Mouse (Mus musculus): ENCODE data around the gene Tnks2. TPM values are rescaled to one million over a fixed set of nuclear protein-coding genes. Genes with fewer than 3 reads are reported as not detected.
A peak's percentile ranks its signal among the peaks of the same experiment; 100 is the strongest.

The Tnks2 gene
- total and polyA plus RNA-seq, 3 experiments, result 25.3 to 143 (median 136) TPM

DNA sequence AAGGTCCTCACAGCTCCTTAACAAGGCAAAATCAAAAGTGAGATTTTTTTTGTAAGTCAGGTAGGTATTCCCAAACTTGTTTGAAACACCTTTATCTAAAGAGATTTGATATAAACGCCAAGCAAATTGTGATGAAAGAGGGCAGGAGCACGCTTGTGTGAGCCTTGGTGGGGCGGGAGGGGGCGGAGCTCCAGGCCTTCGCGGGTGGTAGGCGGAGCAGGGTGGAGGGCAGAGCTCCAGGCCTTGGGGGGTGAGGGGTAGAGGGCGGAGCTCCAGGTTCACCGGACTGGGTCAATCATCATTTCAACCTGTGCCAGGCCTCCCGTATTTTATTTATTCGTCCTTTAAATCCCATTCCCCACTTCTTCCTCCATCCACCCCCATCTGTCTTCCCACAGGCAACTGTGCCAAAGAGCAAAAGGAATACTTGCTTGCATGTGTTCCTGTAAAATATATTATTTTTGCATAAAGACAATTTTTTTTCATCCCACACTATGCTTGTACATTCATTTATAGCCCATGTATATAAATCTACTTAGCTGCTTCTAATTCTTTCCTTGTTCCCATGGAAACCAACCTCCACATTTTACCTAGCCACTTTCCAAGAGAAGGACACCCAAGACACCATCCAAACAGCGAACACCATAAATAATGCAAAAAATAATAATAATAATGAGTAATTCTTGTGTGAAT is 24.4 kb upstream of the Tnks2 start:
- Histone ChIP-seq H3K4me1 (ENCODE audit: insufficient read depth, low read depth, low read length) (peaks cover 8% of the 10 kb centered on the region), H3K9me3 (replicated peaks) (no peaks in the 10 kb centered on the region), H3K36me3 (replicated peaks) (no peaks in the 10 kb centered on the region), H3K4me3 (ENCODE audit: low read depth, low read length) (no peak overlapping the region), H3K27me3 (ENCODE audit: insufficient read depth, low read length) (peaks cover 3% of the 10 kb centered on the region)
- TF ChIP-seq POLR2AphosphoS5 (IDR thresholded peaks at IDR 0.05; ENCODE audit: insufficient replicate concordance, low read depth, low read length) (no peak), CTCF (IDR thresholded peaks at IDR 0.05; ENCODE audit: low read depth, low read length) (no peak), GATA1 (IDR thresholded peaks at IDR 0.05; ENCODE audit: borderline replicate concordance, low read length) (no peak), TAL1 (conservative IDR thresholded peaks at IDR 0.05; ENCODE audit: low read depth, low read length) (no peak), GATA2 (IDR thresholded peaks at IDR 0.05; ENCODE audit: borderline replicate concordance, low read depth, low read length) (no peak)
- ATAC-seq (ENCODE audit: extremely low read depth, insufficient number of reproducible peaks, low FRiP score, poor library complexity, severe bottlenecking) (no peak), DNase-seq (ENCODE audit: low spot score) (no peak)

DNA sequence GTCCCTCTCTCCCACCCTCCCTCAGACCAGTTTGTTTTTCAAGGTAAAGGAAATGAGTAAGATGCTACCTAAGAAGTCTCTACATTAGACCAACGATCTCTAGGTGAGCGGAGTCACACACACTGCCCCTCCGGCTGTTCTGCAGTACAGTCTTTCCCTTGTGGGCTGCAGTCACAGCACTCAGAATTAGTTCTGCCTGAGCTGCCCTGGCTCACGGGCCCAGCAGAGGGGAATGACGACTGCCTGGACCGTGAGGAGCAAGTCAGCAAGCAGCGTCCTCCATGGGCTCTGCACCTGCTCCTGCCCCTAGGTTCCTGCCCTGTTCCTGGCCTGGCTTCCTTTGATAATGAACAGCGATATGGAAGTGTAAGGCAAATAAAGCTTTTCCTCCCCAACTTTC is 22.0 kb upstream of the Tnks2 start:
- H3K27me3 ChIP-seq (ENCODE audit: insufficient read depth, low read length), result peaks cover 3% of the 10 kb centered on the region
- H3K4me3 ChIP-seq (ENCODE audit: low read depth, low read length), result no peak overlapping the region; the same call in 1 of the 2 replicates
- DNase-seq (ENCODE audit: low spot score), result no peak
- no peak for TF ChIP-seq GATA1 (IDR thresholded peaks at IDR 0.05; ENCODE audit: borderline replicate concordance, low read length)
- TF ChIP-seq CTCF (IDR thresholded peaks at IDR 0.05; ENCODE audit: low read depth, low read length), result no peak
- TF ChIP-seq TAL1 (conservative IDR thresholded peaks at IDR 0.05; ENCODE audit: low read depth, low read length), result no peak
- TF ChIP-seq GATA2 (IDR thresholded peaks at IDR 0.05; ENCODE audit: borderline replicate concordance, low read depth, low read length), result no peak
- TF ChIP-seq POLR2AphosphoS5 (IDR thresholded peaks at IDR 0.05; ENCODE audit: insufficient replicate concordance, low read depth, low read length), result no peak
- H3K4me1 ChIP-seq (ENCODE audit: insufficient read depth, low read depth, low read length), result peaks cover 24% of the 10 kb centered on the region
- ATAC-seq (ENCODE audit: extremely low read depth, insufficient number of reproducible peaks, low FRiP score, poor library complexity, severe bottlenecking), result no peak
- H3K9me3 ChIP-seq (replicated peaks), result no peaks in the 10 kb centered on the region
- no peaks in the 10 kb centered on the region for H3K36me3 ChIP-seq (replicated peaks)

DNA sequence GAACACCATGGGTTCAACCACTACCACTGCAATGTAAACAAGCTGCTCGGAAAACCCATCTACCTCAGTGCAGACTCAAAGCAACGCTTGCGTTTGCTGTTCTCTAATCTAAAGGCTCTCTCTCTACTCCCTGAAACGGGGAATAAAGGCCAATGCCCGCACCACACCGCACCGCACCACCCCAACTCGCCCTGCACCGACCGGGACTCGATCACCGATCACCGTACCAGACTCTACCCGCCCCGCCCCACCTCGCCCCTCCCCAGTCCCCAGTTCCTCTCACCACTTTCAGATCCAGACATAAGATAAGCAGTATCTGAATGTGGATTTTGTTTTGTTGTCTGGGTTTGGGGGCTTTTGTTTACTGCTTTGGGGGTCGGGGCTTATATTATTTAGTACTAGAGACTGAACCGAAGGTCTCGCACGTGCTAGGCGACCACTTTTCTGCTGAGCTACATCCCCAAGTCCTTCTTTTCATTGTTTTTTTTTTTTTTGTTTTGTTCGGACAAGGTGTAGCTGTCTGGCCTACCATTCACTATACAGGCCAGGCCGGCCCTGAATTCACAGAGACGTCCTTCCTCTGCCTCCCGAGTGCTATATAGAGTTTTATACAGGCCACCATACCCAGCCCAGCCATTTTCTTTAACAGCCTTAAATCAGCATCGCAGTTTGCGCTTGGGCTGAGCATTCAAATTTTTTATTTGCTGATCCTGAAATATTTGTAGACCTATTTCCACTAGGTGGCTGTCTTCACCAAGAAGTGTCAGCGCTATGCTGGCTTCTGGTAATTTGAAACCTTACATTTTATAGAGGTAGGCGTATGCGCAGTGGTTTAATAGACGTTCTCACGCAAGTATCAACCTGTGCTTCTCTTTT is 18.4 kb upstream of the Tnks2 start:
- Histone ChIP-seq H3K9me3 (replicated peaks) (no peaks in the 10 kb centered on the region), H3K4me3 (ENCODE audit: low read depth, low read length) (no peak overlapping the region), H3K27me3 (ENCODE audit: insufficient read depth, low read length) (peaks cover 3% of the 10 kb centered on the region), H3K4me1 (ENCODE audit: insufficient read depth, low read depth, low read length) (peaks cover 29% of the 10 kb centered on the region), H3K36me3 (replicated peaks) (no peaks in the 10 kb centered on the region)
- TF ChIP-seq GATA1 (IDR thresholded peaks at IDR 0.05; ENCODE audit: borderline replicate concordance, low read length) (no peak), POLR2AphosphoS5 (IDR thresholded peaks at IDR 0.05; ENCODE audit: insufficient replicate concordance, low read depth, low read length) (no peak), CTCF (IDR thresholded peaks at IDR 0.05; ENCODE audit: low read depth, low read length) (no peak), GATA2 (IDR thresholded peaks at IDR 0.05; ENCODE audit: borderline replicate concordance, low read depth, low read length) (no peak), TAL1 (conservative IDR thresholded peaks at IDR 0.05; ENCODE audit: low read depth, low read length) (no peak)
- DNase-seq (ENCODE audit: low spot score) (peak; percentile 69), ATAC-seq (ENCODE audit: extremely low read depth, insufficient number of reproducible peaks, low FRiP score, poor library complexity, severe bottlenecking) (0 out of 2 replicates have a peak, but pooled peaks have one; percentile 34)

DNA sequence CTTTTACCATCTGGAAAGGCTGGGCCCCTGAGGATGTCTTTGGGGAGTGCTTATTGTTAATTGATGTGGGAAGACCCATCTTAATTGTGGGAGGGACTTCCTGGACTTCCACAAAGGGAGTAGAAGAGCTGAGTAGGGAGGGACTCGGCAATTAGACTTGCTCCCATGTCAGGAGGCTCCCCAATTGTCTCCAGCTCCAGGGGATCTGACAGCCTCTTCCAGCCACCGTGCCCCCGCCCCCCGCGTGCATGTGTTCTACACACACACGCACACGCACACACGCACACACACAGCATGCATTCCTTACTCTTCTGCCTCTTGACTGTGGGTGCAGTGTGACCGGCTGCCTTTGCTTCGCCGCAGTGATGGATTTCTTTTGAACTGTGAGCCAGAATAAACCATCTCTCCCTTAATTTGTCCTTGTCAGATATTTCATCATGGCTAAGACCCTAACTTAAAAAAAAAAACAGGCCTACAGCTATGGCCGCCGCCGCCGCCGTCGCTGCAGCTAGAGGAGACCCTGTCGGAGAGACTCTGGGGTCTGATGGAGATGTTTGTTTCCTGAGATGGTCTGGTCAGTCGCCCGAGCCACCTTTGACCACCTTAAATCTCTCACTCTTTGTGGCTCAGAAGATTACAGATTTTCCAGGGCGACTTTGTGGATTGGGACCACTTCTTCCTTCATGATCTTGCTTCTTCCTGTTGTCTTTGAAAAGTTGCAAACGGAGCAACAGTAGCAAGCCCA is 15.7 kb upstream of the Tnks2 start:
- no peaks in the 10 kb centered on the region for H3K36me3 ChIP-seq (replicated peaks)
- H3K4me3 ChIP-seq (ENCODE audit: low read depth, low read length), result no peak overlapping the region
- H3K4me1 ChIP-seq (ENCODE audit: insufficient read depth, low read depth, low read length), result peaks cover 21% of the 10 kb centered on the region
- TF ChIP-seq TAL1 (conservative IDR thresholded peaks at IDR 0.05; ENCODE audit: low read depth, low read length) (no peak), POLR2AphosphoS5 (IDR thresholded peaks at IDR 0.05; ENCODE audit: insufficient replicate concordance, low read depth, low read length) (no peak), GATA2 (IDR thresholded peaks at IDR 0.05; ENCODE audit: borderline replicate concordance, low read depth, low read length) (no peak), CTCF (IDR thresholded peaks at IDR 0.05; ENCODE audit: low read depth, low read length) (no peak), GATA1 (IDR thresholded peaks at IDR 0.05; ENCODE audit: borderline replicate concordance, low read length) (no peak)
- ATAC-seq (ENCODE audit: extremely low read depth, insufficient number of reproducible peaks, low FRiP score, poor library complexity, severe bottlenecking), result no peak
- H3K9me3 ChIP-seq (replicated peaks), result no peaks in the 10 kb centered on the region
- no peak for DNase-seq (ENCODE audit: low spot score)
- peaks cover under 1% of the 10 kb centered on the region; the same call in 1 of the 2 replicates for H3K27me3 ChIP-seq (ENCODE audit: insufficient read depth, low read length)

DNA sequence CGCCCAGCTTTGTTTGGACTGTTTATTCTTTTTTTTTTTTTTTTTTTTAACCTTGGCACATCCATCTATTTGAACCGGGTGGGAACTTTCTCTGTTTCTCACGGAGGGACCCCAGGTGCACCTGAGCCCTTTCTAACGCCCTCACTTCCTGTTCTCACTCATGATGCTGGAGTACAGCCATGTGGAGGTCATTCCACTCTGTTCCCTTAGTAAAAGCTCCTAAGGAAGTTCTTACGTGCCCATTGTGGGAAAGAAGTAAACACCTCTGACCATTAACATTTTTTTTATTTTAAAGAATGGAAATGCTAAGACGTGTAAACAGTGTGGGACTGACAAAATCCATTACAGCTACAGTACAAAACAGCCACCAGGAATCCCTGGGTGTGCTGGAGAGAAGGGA is 14.8 kb upstream of the Tnks2 start:
- no peak for TF ChIP-seq POLR2AphosphoS5 (IDR thresholded peaks at IDR 0.05; ENCODE audit: insufficient replicate concordance, low read depth, low read length)
- TF ChIP-seq TAL1 (conservative IDR thresholded peaks at IDR 0.05; ENCODE audit: low read depth, low read length), result no peak
- no peak for TF ChIP-seq GATA2 (IDR thresholded peaks at IDR 0.05; ENCODE audit: borderline replicate concordance, low read depth, low read length)
- no peak for TF ChIP-seq GATA1 (IDR thresholded peaks at IDR 0.05; ENCODE audit: borderline replicate concordance, low read length)
- no peak for TF ChIP-seq CTCF (IDR thresholded peaks at IDR 0.05; ENCODE audit: low read depth, low read length)
- Histone ChIP-seq H3K36me3 (replicated peaks) (no peaks in the 10 kb centered on the region), H3K4me3 (ENCODE audit: low read depth, low read length) (no peak overlapping the region), H3K9me3 (replicated peaks) (no peaks in the 10 kb centered on the region), H3K27me3 (ENCODE audit: insufficient read depth, low read length) (peaks cover 2% of the 10 kb centered on the region; the same call in 1 of the 2 replicates), H3K4me1 (ENCODE audit: insufficient read depth, low read depth, low read length) (peaks cover 21% of the 10 kb centered on the region)
- no peak for ATAC-seq (ENCODE audit: extremely low read depth, insufficient number of reproducible peaks, low FRiP score, poor library complexity, severe bottlenecking)
- DNase-seq (ENCODE audit: low spot score), result no peak

All from G1E (cell line).